ENCODE assay signal across 7 mouse cellular contexts in the genomic region with DNA sequence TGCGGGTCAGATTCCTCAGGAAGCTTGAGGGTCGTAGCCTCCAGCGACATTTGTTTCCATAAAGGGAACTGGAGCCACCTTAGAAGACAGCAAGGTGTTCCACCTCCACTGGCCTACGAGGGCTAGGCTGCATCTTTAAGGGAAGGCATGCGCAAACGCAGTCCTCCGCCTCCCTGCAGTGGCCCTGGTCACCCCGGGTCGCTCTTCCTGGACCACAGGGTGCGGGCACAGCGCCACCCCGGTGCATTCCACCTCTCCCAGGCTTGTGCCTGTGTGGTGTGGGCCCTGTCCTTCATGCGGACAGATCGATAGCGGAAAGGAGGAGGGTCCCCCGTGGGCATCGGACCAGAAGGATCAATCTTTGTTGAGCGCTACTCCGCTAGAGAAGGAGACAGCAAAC. TPM values are rescaled to one million over a fixed set of nuclear protein-coding genes. Genes with fewer than 3 reads are reported as not detected.
A peak's percentile ranks its signal among the peaks of the same experiment; 100 is the strongest.
DNase-seq lines count a peak whose midpoint lies in the region; ATAC-seq lines count a peak whose summit lies in the region.

No protein-coding gene starts in this region.

- no peak for DNase-seq in lung, postnatal 4 days
- no peak for DNase-seq in frontal cortex, postnatal 36 days (ENCODE audit: low spot score in 2 of 2)
- no peak for DNase-seq in right cerebral cortex, adult 2 months (ENCODE audit: low spot score in 2 of 2)

- peak overlapping the region; percentile 42 for H3K4me2 ChIP-seq in lung, embryonic 15.5 days
- peak overlapping the region; percentile 30 for H3K4me2 ChIP-seq in forebrain, embryonic 15.5 days (replicated peaks)
- H3K4me2 ChIP-seq in limb, embryonic 15.5 days: peak overlapping the region; percentile 39
- peak overlapping the region; percentile 42 for H3K4me2 ChIP-seq in stomach, embryonic 16.5 days (ENCODE audit: low read depth, low read length)

- H3K36me3 ChIP-seq in lung, embryonic 15.5 days: no peaks in the 10 kb centered on the region
- no peaks in the 10 kb centered on the region for H3K36me3 ChIP-seq in forebrain, embryonic 15.5 days
- H3K36me3 ChIP-seq in limb, embryonic 15.5 days: no peaks in the 10 kb centered on the region
- no peaks in the 10 kb centered on the region for H3K36me3 ChIP-seq in stomach, embryonic 16.5 days (ENCODE audit: control insufficient read depth, insufficient read depth, low read length)

- 50% methylated on average over 19 of the region's 19 CpGs for WGBS in lung, embryonic 15.5 days
- WGBS in forebrain, embryonic 15.5 days: 58% methylated on average over 19 of the region's 19 CpGs
- WGBS in limb, embryonic 15.5 days: 59% methylated on average over 19 of the region's 19 CpGs
- 52% methylated on average over 19 of the region's 19 CpGs for WGBS in stomach, embryonic 16.5 days

- no peak overlapping the region for H3K9ac ChIP-seq in lung, embryonic 15.5 days
- H3K9ac ChIP-seq in forebrain, embryonic 15.5 days (replicated peaks): no peak overlapping the region
- no peak overlapping the region for H3K9ac ChIP-seq in limb, embryonic 15.5 days
- H3K9ac ChIP-seq in stomach, embryonic 16.5 days (ENCODE audit: low read length): no peak overlapping the region

- H3K27ac ChIP-seq in lung, embryonic 15.5 days: no peak overlapping the region
- no peak overlapping the region for H3K27ac ChIP-seq in forebrain, embryonic 15.5 days (replicated peaks)
- H3K27ac ChIP-seq in limb, embryonic 15.5 days: no peak overlapping the region
- H3K27ac ChIP-seq in stomach, embryonic 16.5 days (ENCODE audit: low read length): no peak overlapping the region

- ATAC-seq in lung, embryonic 15.5 days (ENCODE audit: borderline replicate concordance, extremely low read depth, low FRiP score, low TSS enrichment): 0 out of 2 replicates have a peak, but pooled peaks have one; percentile 46
- ATAC-seq in forebrain, embryonic 15.5 days (replicated peaks): no peak; the same call in 1 of the 2 replicates
- no peak for ATAC-seq in limb, embryonic 15.5 days (ENCODE audit: insufficient number of reproducible peaks, low FRiP score, low TSS enrichment, low read depth)
- no peak for ATAC-seq in stomach, embryonic 16.5 days (ENCODE audit: insufficient read depth, low FRiP score)

- H3K4me3 ChIP-seq in lung, embryonic 15.5 days: peak overlapping the region; percentile 3; the same call in 1 of the 2 replicates
- peak overlapping the region; percentile 29 for H3K4me3 ChIP-seq in forebrain, embryonic 15.5 days
- H3K4me3 ChIP-seq in limb, embryonic 15.5 days: 0 out of 2 replicates have a peak overlapping the region, but pooled peaks have one; percentile 17
- H3K4me3 ChIP-seq in stomach, embryonic 16.5 days (replicated peaks; ENCODE audit: low read length): peak overlapping the region; percentile 24; the same call in 1 of the 2 replicates

- H3K27me3 ChIP-seq in lung, embryonic 15.5 days: no peaks in the 10 kb centered on the region
- H3K27me3 ChIP-seq in forebrain, embryonic 15.5 days: no peaks in the 10 kb centered on the region
- H3K27me3 ChIP-seq in limb, embryonic 15.5 days: 0 out of 2 replicates have a peak, but pooled peaks cover 3% of the 10 kb centered on the region
- H3K27me3 ChIP-seq in stomach, embryonic 16.5 days (ENCODE audit: control insufficient read depth, insufficient read depth, low read length): peaks cover 4% of the 10 kb centered on the region; the same call in 1 of the 2 replicates

- no peaks in the 10 kb centered on the region for H3K9me3 ChIP-seq in lung, embryonic 15.5 days
- no peaks in the 10 kb centered on the region for H3K9me3 ChIP-seq in forebrain, embryonic 15.5 days
- no peaks in the 10 kb centered on the region for H3K9me3 ChIP-seq in limb, embryonic 15.5 days
- H3K9me3 ChIP-seq in stomach, embryonic 16.5 days (replicated peaks; ENCODE audit: control insufficient read depth, low read length): no peaks in the 10 kb centered on the region

- no peaks in the 10 kb centered on the region for H3K4me1 ChIP-seq in lung, embryonic 15.5 days
- H3K4me1 ChIP-seq in forebrain, embryonic 15.5 days: no peaks in the 10 kb centered on the region
- H3K4me1 ChIP-seq in limb, embryonic 15.5 days: no peaks in the 10 kb centered on the region
- H3K4me1 ChIP-seq in stomach, embryonic 16.5 days (ENCODE audit: control insufficient read depth, insufficient read depth, low read length): no peaks in the 10 kb centered on the region

RNA-seq across cellular contexts. Expression of a gene that starts 56.6 kb away (rescaled TPM):
- polyA plus RNA-seq in lung, embryonic 15.5 days (2015; fragmentation: Nextera tagmentation; extraction: Ambion mirVana): 3.0 and 6.3 TPM in 2 replicates
- 1.8 and 5.0 TPM in 2 replicates for polyA plus RNA-seq in forebrain, embryonic 15.5 days (2015; fragmentation: Nextera tagmentation; extraction: Ambion mirVana)
- polyA plus RNA-seq in limb, embryonic 15.5 days (2015; fragmentation: Nextera tagmentation; extraction: Ambion mirVana): 9.1 and 19.7 TPM in 2 replicates
- polyA plus RNA-seq in stomach, embryonic 16.5 days (2015; fragmentation: Nextera tagmentation; extraction: Ambion mirVana): 19.0 and 22.1 TPM in 2 replicates
